Mouse (Mus musculus): ENCODE measurements around the gene Nup210. TPM values are rescaled to one million over a fixed set of nuclear protein-coding genes. Genes with fewer than 3 reads are reported as not detected.

The Nup210 gene
- polyA plus RNA-seq, 1 experiment from 2014 or later: 10.7 TPM

Other genes starting within 250 kb of the Nup210 start
- 12.1 and 14.8 TPM in 2 replicates for gene Iqsec1, start 128.1 kb downstream of the Nup210 start, polyA plus RNA-seq (2016; fragmentation: Nextera tagmentation; extraction: Ambion mirVana)
- gene Hdac11, start 39.8 kb upstream of the Nup210 start, polyA plus RNA-seq (2016; fragmentation: Nextera tagmentation; extraction: Ambion mirVana): 6.4 and 6.8 TPM in 2 replicates
- 99.3 and 114 TPM in 2 replicates for gene Fbln2, start 95.6 kb upstream of the Nup210 start, polyA plus RNA-seq (2016; fragmentation: Nextera tagmentation; extraction: Ambion mirVana)